Mouse (Mus musculus): Measurements from ENCODE around the gene Syndig1. TPM values are rescaled to one million over a fixed set of nuclear protein-coding genes. Genes with fewer than 3 reads are reported as not detected.
A peak's percentile ranks its signal among the peaks of the same experiment; 100 is the strongest.

Syndig1 gene
- polyA plus RNA-seq, 1 experiment from 2014 or later: 9.8 TPM

GRCm38 (mm10) chr2:149830536-149831458, 1.8 kb downstream of the Syndig1 start, which contains the start of gene C530025M09Rik:
TSS of gene C530025M09Rik (minus strand) at chr2:149831213.
- Histone ChIP-seq H3K27me3 (replicated peaks; ENCODE audit: control insufficient read depth, insufficient read depth, low read length) (peaks cover 47% of the 10 kb centered on the region), H3K4me1 (replicated peaks; ENCODE audit: control insufficient read depth, insufficient read depth, low read length) (0 out of 2 replicates have a peak, but pooled peaks cover 5% of the 10 kb centered on the region), H3K4me2 (ENCODE audit: low read length) (peak within 1 kb of the TSS; percentile 91), H3K9me3 (ENCODE audit: control insufficient read depth, low read length) (no peaks in the 10 kb centered on the region), H3K27ac (ENCODE audit: low read depth) (no peak within 1 kb of the TSS), H3K36me3 (ENCODE audit: control insufficient read depth, insufficient read depth, low read length) (no peaks in the 10 kb centered on the region), H3K9ac (ENCODE audit: low read length) (peak within 1 kb of the TSS; percentile 46), H3K4me3 (ENCODE audit: low read depth, low read length) (peak within 1 kb of the TSS; percentile 50)
- ATAC-seq (replicated peaks; ENCODE audit: low FRiP score, low TSS enrichment, low read depth): peak; percentile 84
- peak; percentile 85 for DNase-seq (ENCODE audit: low spot score)
- under 1% methylated on average over 71 of the region's 82 CpGs for WGBS

DNA sequence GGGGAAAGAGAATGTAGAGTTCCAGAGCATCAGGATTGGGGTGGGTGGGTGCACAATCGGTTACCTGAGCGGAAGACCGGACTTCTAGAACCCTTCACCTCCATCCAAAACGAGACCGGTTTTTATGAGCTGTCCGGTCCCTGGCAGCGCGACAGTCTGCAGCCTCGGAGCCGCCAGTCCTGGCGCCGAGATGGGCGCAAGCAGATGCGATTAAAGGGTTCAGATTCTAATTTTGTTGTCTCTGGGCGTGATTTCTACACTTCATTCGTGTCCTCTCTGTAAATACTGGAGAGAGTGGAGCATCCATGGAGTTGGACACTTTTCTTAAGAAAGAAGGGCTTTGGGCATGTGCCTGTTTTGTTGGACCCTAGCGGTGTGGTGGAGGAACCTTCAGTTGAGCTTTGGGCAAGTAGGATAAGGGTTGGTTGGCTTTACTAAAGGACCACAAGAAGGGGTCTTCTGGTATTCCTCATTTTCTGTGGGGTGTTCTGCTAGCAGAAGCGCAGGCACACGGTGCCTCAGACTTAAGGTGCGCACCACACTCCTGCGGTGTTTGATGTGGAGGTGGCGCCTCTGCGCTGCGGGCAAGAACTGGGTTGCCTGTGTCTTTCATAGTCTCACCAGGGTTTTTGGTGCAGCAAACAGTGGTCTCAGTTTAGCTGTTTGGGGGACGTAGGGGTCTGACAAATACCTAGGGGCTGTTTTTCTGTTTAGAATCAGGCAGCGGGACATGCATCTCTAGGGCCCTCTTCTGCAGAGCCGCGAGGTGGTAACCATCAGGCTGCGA, 2.6 kb downstream of the Syndig1 start:
- H3K36me3 ChIP-seq (ENCODE audit: control insufficient read depth, insufficient read depth, low read length): no peaks in the 10 kb centered on the region
- H3K27me3 ChIP-seq (replicated peaks; ENCODE audit: control insufficient read depth, insufficient read depth, low read length): peaks cover 47% of the 10 kb centered on the region
- H3K27ac ChIP-seq (ENCODE audit: low read depth): no peak overlapping the region
- H3K4me2 ChIP-seq (ENCODE audit: low read length): peak overlapping the region; percentile 91
- 0 out of 2 replicates have a peak, but pooled peaks cover 5% of the 10 kb centered on the region for H3K4me1 ChIP-seq (replicated peaks; ENCODE audit: control insufficient read depth, insufficient read depth, low read length)
- ATAC-seq (replicated peaks; ENCODE audit: low FRiP score, low TSS enrichment, low read depth): 0 out of 2 replicates have a peak, but pooled peaks have one; percentile 7
- WGBS: 2% methylated on average over 29 of the region's 29 CpGs
- H3K9me3 ChIP-seq (ENCODE audit: control insufficient read depth, low read length): no peaks in the 10 kb centered on the region
- no peak overlapping the region for H3K9ac ChIP-seq (ENCODE audit: low read length)
- peak overlapping the region; percentile 50 for H3K4me3 ChIP-seq (ENCODE audit: low read depth, low read length)
- DNase-seq (ENCODE audit: low spot score): peak; percentile 62

DNA sequence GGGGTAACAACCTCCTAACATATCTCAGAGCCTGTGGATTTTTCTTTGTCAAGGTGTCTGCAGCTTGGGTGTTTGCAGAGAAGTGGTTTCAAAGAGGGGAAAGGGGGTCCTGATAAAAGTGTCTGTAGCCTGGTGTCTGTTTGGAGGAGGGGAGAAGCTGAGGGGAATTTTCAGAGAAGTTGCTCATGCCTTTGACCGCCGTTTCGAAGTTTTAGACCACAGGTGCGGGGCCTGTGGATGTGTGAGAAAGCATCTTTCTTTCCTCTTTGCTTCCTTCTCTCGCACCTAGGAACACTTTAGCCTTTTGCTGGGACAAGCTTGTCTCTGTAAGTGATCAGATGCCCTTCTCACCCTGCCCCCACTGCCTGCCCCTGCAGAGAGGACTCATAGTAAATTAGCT, 3.3 kb downstream of the Syndig1 start:
- Histone ChIP-seq H3K4me2 (ENCODE audit: low read length) (peak overlapping the region; percentile 91), H3K4me3 (ENCODE audit: low read depth, low read length) (peak overlapping the region; percentile 50)
- 12% methylated on average over 5 of the region's 5 CpGs for WGBS

GRCm38 (mm10) chr2:149835091-149835490, 6.1 kb downstream of the Syndig1 start:
- Histone ChIP-seq H3K27me3 (replicated peaks; ENCODE audit: control insufficient read depth, insufficient read depth, low read length) (peaks cover 35% of the 10 kb centered on the region), H3K9me3 (ENCODE audit: control insufficient read depth, low read length) (no peaks in the 10 kb centered on the region), H3K4me1 (replicated peaks; ENCODE audit: control insufficient read depth, insufficient read depth, low read length) (0 out of 2 replicates have a peak, but pooled peaks cover 3% of the 10 kb centered on the region), H3K36me3 (ENCODE audit: control insufficient read depth, insufficient read depth, low read length) (no peaks in the 10 kb centered on the region), H3K27ac (ENCODE audit: low read depth) (no peak overlapping the region), H3K4me3 (ENCODE audit: low read depth, low read length) (no peak overlapping the region), H3K4me2 (ENCODE audit: low read length) (no peak overlapping the region), H3K9ac (ENCODE audit: low read length) (no peak overlapping the region)
- no peak for ATAC-seq (replicated peaks; ENCODE audit: low FRiP score, low TSS enrichment, low read depth)
- 90% methylated on average over 1 of the region's 1 CpGs for WGBS
- no peak for DNase-seq (ENCODE audit: low spot score)

More for the DNA sequence above, 3.3 kb downstream of the Syndig1 start:
- Histone ChIP-seq H3K4me1 (replicated peaks; ENCODE audit: control insufficient read depth, insufficient read depth, low read length) (0 out of 2 replicates have a peak, but pooled peaks cover 5% of the 10 kb centered on the region), H3K36me3 (ENCODE audit: control insufficient read depth, insufficient read depth, low read length) (no peaks in the 10 kb centered on the region), H3K27ac (ENCODE audit: low read depth) (no peak overlapping the region), H3K9me3 (ENCODE audit: control insufficient read depth, low read length) (no peaks in the 10 kb centered on the region), H3K27me3 (replicated peaks; ENCODE audit: control insufficient read depth, insufficient read depth, low read length) (peaks cover 47% of the 10 kb centered on the region), H3K9ac (ENCODE audit: low read length) (no peak overlapping the region)
- DNase-seq (ENCODE audit: low spot score) (no peak), ATAC-seq (replicated peaks; ENCODE audit: low FRiP score, low TSS enrichment, low read depth) (no peak)

DNA sequence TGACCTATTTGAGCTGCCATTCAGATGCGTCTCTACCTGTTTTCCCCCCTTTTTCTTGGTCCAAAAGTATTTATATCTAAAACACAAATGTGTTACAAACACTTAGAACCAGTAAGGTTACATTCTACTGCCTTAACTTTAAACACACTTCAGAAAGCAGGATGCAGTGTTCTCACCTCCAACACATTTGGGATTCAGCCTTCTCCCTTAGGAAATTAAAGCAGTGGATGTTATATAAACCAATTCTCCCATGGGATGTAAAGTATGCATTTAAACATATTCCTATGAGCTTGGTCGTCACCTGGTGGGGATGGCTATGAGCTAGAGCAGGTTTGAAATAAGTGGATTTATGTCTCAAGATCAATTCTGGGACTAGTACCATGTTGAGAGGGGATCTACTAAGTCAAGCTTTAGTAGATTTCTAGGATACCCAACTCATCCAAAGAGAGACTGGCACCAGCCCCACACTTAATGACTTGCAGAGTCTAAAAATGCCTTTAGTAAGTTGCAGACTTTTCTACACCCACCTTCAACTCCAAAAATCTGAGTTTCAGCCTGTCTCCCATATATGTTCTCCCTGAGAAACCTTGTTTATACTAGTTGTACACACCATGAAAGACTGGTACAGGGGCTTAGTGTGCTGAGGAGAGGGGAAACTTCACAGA, 7.6 kb downstream of the Syndig1 start:
- no peaks in the 10 kb centered on the region for H3K4me1 ChIP-seq (replicated peaks; ENCODE audit: control insufficient read depth, insufficient read depth, low read length)
- H3K9ac ChIP-seq (ENCODE audit: low read length): no peak overlapping the region
- DNase-seq (ENCODE audit: low spot score) (no peak), ATAC-seq (replicated peaks; ENCODE audit: low FRiP score, low TSS enrichment, low read depth) (no peak)
- no peak overlapping the region for H3K4me2 ChIP-seq (ENCODE audit: low read length)
- peaks cover 20% of the 10 kb centered on the region for H3K27me3 ChIP-seq (replicated peaks; ENCODE audit: control insufficient read depth, insufficient read depth, low read length)
- 82% methylated on average over 2 of the region's 2 CpGs for WGBS
- no peak overlapping the region for H3K27ac ChIP-seq (ENCODE audit: low read depth)
- no peaks in the 10 kb centered on the region for H3K36me3 ChIP-seq (ENCODE audit: control insufficient read depth, insufficient read depth, low read length)
- H3K4me3 ChIP-seq (ENCODE audit: low read depth, low read length): no peak overlapping the region
- H3K9me3 ChIP-seq (ENCODE audit: control insufficient read depth, low read length): no peaks in the 10 kb centered on the region

DNA sequence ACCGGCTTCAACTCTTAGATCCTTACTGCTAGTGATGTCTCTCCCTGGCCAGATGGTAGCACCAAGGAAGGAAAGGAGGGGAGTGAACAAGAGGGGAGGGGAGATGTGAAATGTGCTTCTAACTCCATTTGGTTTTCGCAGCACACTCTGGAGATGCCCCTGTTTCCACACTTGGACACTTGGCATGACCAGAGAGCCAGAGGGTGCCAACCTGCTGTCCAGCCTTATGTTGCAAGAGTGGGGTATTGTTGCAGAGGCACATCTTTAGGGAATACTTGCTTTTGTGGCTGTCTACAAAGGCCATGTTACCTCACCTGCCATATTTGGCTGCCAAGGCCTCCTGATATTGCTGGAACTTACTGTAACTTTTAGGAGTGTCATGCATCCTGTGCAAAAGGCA, 10.7 kb downstream of the Syndig1 start:
- DNase-seq (ENCODE audit: low spot score): no peak
- H3K27ac ChIP-seq (ENCODE audit: low read depth): no peak overlapping the region

DNA sequence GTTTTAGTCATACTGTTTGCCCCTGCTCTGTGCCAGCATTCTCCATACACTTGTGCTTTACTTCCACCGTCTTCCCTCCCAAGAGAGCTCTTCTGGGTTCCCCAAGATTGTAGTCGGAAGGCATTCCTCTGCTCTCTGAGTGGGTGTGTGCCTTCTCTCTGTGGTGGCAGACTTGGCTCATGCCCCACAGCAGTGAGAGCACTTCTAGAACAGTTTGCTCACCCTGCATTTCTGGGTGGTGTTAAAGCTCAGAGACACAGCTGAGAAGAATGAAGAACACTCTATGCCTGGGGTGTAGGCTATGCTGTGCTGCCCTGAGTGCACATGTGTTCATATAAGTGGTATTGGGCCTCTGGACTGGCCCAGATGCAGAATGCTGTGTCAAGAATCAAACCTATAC, 15.6 kb downstream of the Syndig1 start:
- no peak for ATAC-seq (replicated peaks; ENCODE audit: low FRiP score, low TSS enrichment, low read depth)
- WGBS: 82% methylated on average over 2 of the region's 2 CpGs

More for the DNA sequence above, 10.7 kb downstream of the Syndig1 start:
- Histone ChIP-seq H3K9ac (ENCODE audit: low read length) (no peak overlapping the region), H3K4me3 (ENCODE audit: low read depth, low read length) (no peak overlapping the region), H3K36me3 (ENCODE audit: control insufficient read depth, insufficient read depth, low read length) (no peaks in the 10 kb centered on the region), H3K4me2 (ENCODE audit: low read length) (no peak overlapping the region), H3K27me3 (replicated peaks; ENCODE audit: control insufficient read depth, insufficient read depth, low read length) (no peaks in the 10 kb centered on the region), H3K9me3 (ENCODE audit: control insufficient read depth, low read length) (no peaks in the 10 kb centered on the region), H3K4me1 (replicated peaks; ENCODE audit: control insufficient read depth, insufficient read depth, low read length) (no peaks in the 10 kb centered on the region)
- WGBS: 83% methylated on average over 2 of the region's 2 CpGs
- no peak for ATAC-seq (replicated peaks; ENCODE audit: low FRiP score, low TSS enrichment, low read depth)

GRCm38 (mm10) chr2:149848778-149849177, 19.8 kb downstream of the Syndig1 start:
- ATAC-seq (replicated peaks; ENCODE audit: low FRiP score, low TSS enrichment, low read depth) (no peak), DNase-seq (ENCODE audit: low spot score) (no peak)
- H3K4me3 ChIP-seq (ENCODE audit: low read depth, low read length): no peak overlapping the region
- H3K4me1 ChIP-seq (replicated peaks; ENCODE audit: control insufficient read depth, insufficient read depth, low read length): no peaks in the 10 kb centered on the region
- H3K9ac ChIP-seq (ENCODE audit: low read length): no peak overlapping the region
- no peaks in the 10 kb centered on the region for H3K27me3 ChIP-seq (replicated peaks; ENCODE audit: control insufficient read depth, insufficient read depth, low read length)
- no peak overlapping the region for H3K27ac ChIP-seq (ENCODE audit: low read depth)
- no peaks in the 10 kb centered on the region for H3K36me3 ChIP-seq (ENCODE audit: control insufficient read depth, insufficient read depth, low read length)
- WGBS: 56% methylated on average over 4 of the region's 4 CpGs
- H3K4me2 ChIP-seq (ENCODE audit: low read length): no peak overlapping the region
- no peaks in the 10 kb centered on the region for H3K9me3 ChIP-seq (ENCODE audit: control insufficient read depth, low read length)

More for the DNA sequence above, 15.6 kb downstream of the Syndig1 start:
- Histone ChIP-seq H3K36me3 (ENCODE audit: control insufficient read depth, insufficient read depth, low read length) (no peaks in the 10 kb centered on the region), H3K9ac (ENCODE audit: low read length) (no peak overlapping the region), H3K4me2 (ENCODE audit: low read length) (no peak overlapping the region), H3K4me1 (replicated peaks; ENCODE audit: control insufficient read depth, insufficient read depth, low read length) (no peaks in the 10 kb centered on the region), H3K27ac (ENCODE audit: low read depth) (no peak overlapping the region), H3K27me3 (replicated peaks; ENCODE audit: control insufficient read depth, insufficient read depth, low read length) (no peaks in the 10 kb centered on the region), H3K4me3 (ENCODE audit: low read depth, low read length) (no peak overlapping the region), H3K9me3 (ENCODE audit: control insufficient read depth, low read length) (no peaks in the 10 kb centered on the region)
- DNase-seq (ENCODE audit: low spot score): no peak

Measured in intestine, embryonic 14.5 days (tissue).